Mouse (Mus musculus) megakaryocyte, embryonic 14.5 days (primary cell): ENCODE measurements around the gene Ubald2.

Experiments
- FLI1 ChIP-seq: IDR thresholded peaks from 2 replicates; pipeline ENCODE4 v1.6.1; 2012; ENCODE audit warnings: low read length, inconsistent platforms, mixed read lengths
- GATA1 ChIP-seq: IDR thresholded peaks from 3 replicates; pipeline ENCODE4 v1.6.1; 2012; ENCODE audit warnings: mixed read lengths, low read length, inconsistent platforms, borderline replicate concordance

DNA sequence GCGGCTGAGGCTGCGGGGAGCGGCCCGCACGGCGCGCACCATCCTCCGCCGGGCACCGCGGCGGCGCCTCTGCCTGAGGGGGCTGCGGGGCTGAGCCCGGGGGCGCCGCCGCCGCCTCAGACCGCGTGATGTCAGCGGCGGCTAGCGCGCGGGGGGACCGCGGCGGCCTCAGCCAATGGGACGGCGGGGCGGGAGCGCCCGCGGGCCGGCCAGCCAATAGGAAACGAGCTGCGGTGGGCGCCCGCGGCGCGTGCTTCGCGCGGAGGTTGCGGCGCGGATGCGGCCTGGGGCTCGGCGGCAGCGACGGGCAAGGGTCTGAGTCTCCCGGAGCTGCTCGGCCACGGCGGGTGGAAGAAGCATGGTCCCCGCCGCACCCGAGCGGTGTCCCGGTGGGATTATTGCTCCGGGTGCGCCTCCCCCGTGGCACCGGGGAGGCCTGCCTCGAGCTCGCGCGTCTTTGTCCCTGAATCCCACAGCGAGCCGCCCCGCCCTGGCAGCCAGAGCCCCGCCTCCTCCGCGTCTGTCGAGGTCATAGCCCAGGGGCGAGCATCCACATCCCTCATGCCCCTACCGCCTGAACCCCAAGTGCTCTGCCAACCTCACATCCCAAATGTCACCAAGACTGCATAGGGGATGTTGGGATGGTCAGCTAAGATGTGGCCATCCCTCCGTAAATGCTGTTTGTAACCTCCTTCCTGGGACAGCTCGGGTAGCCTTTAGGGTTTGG lies 20.8 kb upstream of the Ubald2 start, which contains the start of gene Rnf157:
- TF ChIP-seq GATA1 (no peak), FLI1 (no peak)
